22 mouse cellular contexts compared by ENCODE assay signal in genomic region chr2:105389007-105389890, GRCm38 (mm10). TPM values are rescaled to one million over a fixed set of nuclear protein-coding genes. Genes with fewer than 3 reads are reported as not detected.
A peak's percentile ranks its signal among the peaks of the same experiment; 100 is the strongest.
DNase-seq lines count a peak whose midpoint lies in the region; ATAC-seq lines count a peak whose summit lies in the region.
"Had no signal": no experiment of that assay in that cellular context is flagged by ENCODE, and none has a peak within 500 bp of the region (broad histone marks: within the 10 kb centered on the region; RNA-seq: fewer than 3 reads in every experiment).

No protein-coding gene starts in this region.

- no peaks in the 10 kb centered on the region for H3K27me3 ChIP-seq in kidney, embryonic 15.5 days
- H3K27me3 ChIP-seq: forebrain, embryonic 13.5 days; heart, embryonic 15.5 days; limb, embryonic 13.5 days; lung, embryonic 15.5 days; megakaryocyte, embryonic 14.5 days; stomach, embryonic 15.5 days had no signal

- DNase-seq in gastrocnemius, postnatal 10 days = peak; percentile 23
- DNase-seq in gastrocnemius, postnatal 25 days = no peak
- DNase-seq in kidney, postnatal 4 days = peak; percentile 40 to 41
- peak; percentile 86 for DNase-seq in gonadal fat pad, adult 2 months (ENCODE audit: low read depth)
- no peak for DNase-seq in MN1 (ENCODE audit: low spot score)
- no peak for DNase-seq in spleen, postnatal 14 days (ENCODE audit: low spot score in 2 of 2)
- DNase-seq: B cell, adult 2 months; cerebellum, adult 8-10 months; cerebellum, postnatal 25 days; gastrocnemius, postnatal 14 days; kidney, adult 18-20 months had no signal

- H3K9ac ChIP-seq in kidney, embryonic 15.5 days = no peak overlapping the region
- H3K9ac ChIP-seq: forebrain, embryonic 13.5 days; heart, embryonic 15.5 days; limb, embryonic 13.5 days; lung, embryonic 15.5 days; midbrain, embryonic 13.5 days; stomach, embryonic 15.5 days had no signal

- ATAC-seq in kidney, embryonic 15.5 days (replicated peaks; ENCODE audit: low FRiP score) = no peak
- ATAC-seq: forebrain, embryonic 13.5 days; hindbrain, embryonic 16.5 days; midbrain, embryonic 13.5 days had no signal

- peaks cover 7% of the 10 kb centered on the region for H3K4me1 ChIP-seq in kidney, embryonic 15.5 days
- H3K4me1 ChIP-seq: heart, embryonic 15.5 days; limb, embryonic 13.5 days; lung, embryonic 15.5 days; stomach, embryonic 15.5 days had no signal

- no peaks in the 10 kb centered on the region for H3K9me3 ChIP-seq in kidney, embryonic 15.5 days (replicated peaks)
- H3K9me3 ChIP-seq: forebrain, embryonic 13.5 days; heart, embryonic 15.5 days; limb, embryonic 13.5 days; lung, embryonic 15.5 days; megakaryocyte, embryonic 14.5 days; midbrain, embryonic 13.5 days; stomach, embryonic 15.5 days had no signal

- no peak overlapping the region for H3K4me2 ChIP-seq in kidney, embryonic 15.5 days
- H3K4me2 ChIP-seq: forebrain, embryonic 13.5 days; heart, embryonic 15.5 days; limb, embryonic 13.5 days; liver, embryonic 11.5 days; lung, embryonic 15.5 days; midbrain, embryonic 13.5 days; stomach, embryonic 15.5 days had no signal

- 81% methylated on average over 17 of the region's 17 CpGs for WGBS in kidney, embryonic 15.5 days

- no peak overlapping the region for H3K27ac ChIP-seq in kidney, embryonic 15.5 days
- H3K27ac ChIP-seq: forebrain, embryonic 13.5 days; heart, embryonic 15.5 days; left cerebral cortex, adult 2 months; limb, embryonic 13.5 days; lung, embryonic 15.5 days; midbrain, embryonic 13.5 days; stomach, embryonic 15.5 days had no signal

- H3K36me3 ChIP-seq in kidney, embryonic 15.5 days = peaks cover 97% of the 10 kb centered on the region

- no peak overlapping the region for H3K4me3 ChIP-seq in kidney, embryonic 15.5 days (replicated peaks)
- H3K4me3 ChIP-seq: forebrain, embryonic 13.5 days; heart, embryonic 15.5 days; left cerebral cortex, adult 2 months; limb, embryonic 13.5 days; lung, embryonic 15.5 days; megakaryocyte, embryonic 14.5 days; midbrain, embryonic 13.5 days; stomach, embryonic 15.5 days had no signal

RNA-seq across cellular contexts. Expression of gene Rcn1, which starts 9.9 kb away (rescaled TPM):
- 10 to 100 TPM; 43.1 to 56.8 TPM for total RNA-seq in gastrocnemius, postnatal 10 days (2021)
- total RNA-seq in gastrocnemius, postnatal 25 days (2021) = 10 to 100 TPM; 11.6 to 15.9 TPM
- polyA plus RNA-seq in kidney, embryonic 15.5 days (2015; fragmentation: Nextera tagmentation; extraction: Ambion mirVana) = 204 and 207 TPM in 2 replicates
- polyA plus RNA-seq in gonadal fat pad, adult 2 months (2012; rRNA removed) = 80.8 and 121 TPM in 2 replicates

Comparison
In these comparisons a context has a peak if more than half of its experiments do, and no peak if none do; other contexts are left out.
1. DNase-seq: peak in gastrocnemius, postnatal 10 days (single experiment), kidney, postnatal 4 days (2 of 2) and gonadal fat pad, adult 2 months (single experiment); none in gastrocnemius, postnatal 25 days (single experiment), MN1 (single experiment) and spleen, postnatal 14 days (0 of 2).